Mouse (Mus musculus) C2C12 (cell line): ENCODE results near the gene Cd274.

Experiments used
- CEBPB ChIP-seq: IDR thresholded peaks from one replicate; pipeline ENCODE4 v1.6.1; 2011; ENCODE audit warnings: low read depth, mild to moderate bottlenecking, control low read depth, moderate library complexity
- CTCF ChIP-seq: IDR thresholded peaks from one replicate; pipeline ENCODE4 v1.5.1; 2011; ENCODE audit not compliant: control insufficient read depth, insufficient read depth, insufficient read length
- FOSL1 ChIP-seq: IDR thresholded peaks from one replicate; pipeline ENCODE4 v1.8.0; 2011; ENCODE audit warnings: mild to moderate bottlenecking, low read length; ENCODE audit not compliant: poor library complexity, insufficient read depth, severe bottlenecking
- MAX ChIP-seq: IDR thresholded peaks from one replicate; pipeline ENCODE4 v1.6.1; 2011; ENCODE audit warnings: mild to moderate bottlenecking, control low read depth
- MYOD1 ChIP-seq: IDR thresholded peaks from one replicate; pipeline ENCODE4 v1.6.1; 2011; ENCODE audit warnings: low read depth; ENCODE audit not compliant: control insufficient read depth, insufficient read length
- MYOG ChIP-seq: IDR thresholded peaks from one replicate; pipeline ENCODE4 v1.6.1; 2011; ENCODE audit not compliant: control insufficient read depth, insufficient read length; ENCODE audit errors: extremely low read depth
- USF1 ChIP-seq: IDR thresholded peaks from one replicate; pipeline ENCODE4 v1.6.1; 2011; ENCODE audit warnings: low read depth, mild to moderate bottlenecking, control low read depth, moderate library complexity

DNA sequence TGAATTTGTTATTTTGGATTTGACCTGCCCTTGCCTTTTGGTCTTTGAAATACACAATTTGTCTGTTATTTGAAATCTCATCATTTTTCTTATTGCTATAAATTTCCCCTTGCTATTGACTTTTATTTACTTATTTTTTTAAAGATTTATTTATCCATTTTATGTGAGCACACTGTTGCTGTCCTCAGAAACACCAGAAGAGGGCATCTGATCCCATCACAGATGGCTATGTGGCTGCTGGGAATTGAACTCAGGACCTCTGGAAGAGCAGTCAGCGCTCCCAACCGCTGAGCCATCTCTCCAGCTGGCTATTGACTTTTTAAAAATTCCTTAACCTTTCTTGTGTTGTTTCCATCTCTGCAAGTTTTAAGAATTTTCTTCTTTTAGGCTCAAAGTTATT, 30.6 kb upstream of the Cd274 start:
- TF ChIP-seq CTCF (no peak), MYOD1 (no peak), USF1 (no peak), MAX (no peak), CEBPB (no peak), FOSL1 (no peak), MYOG (no peak)
